ENCODE assay signal across 10 mouse cellular contexts in genomic region chr4:53715977-53716376, GRCm38 (mm10). TPM values are rescaled to one million over a fixed set of nuclear protein-coding genes. Genes with fewer than 3 reads are reported as not detected.
DNase-seq lines count a peak whose midpoint lies in the region; ATAC-seq and TF ChIP-seq lines count a peak whose summit lies in the region.
"Had no signal": no experiment of that assay in that cellular context is flagged by ENCODE, and none has a peak within 500 bp of the region (broad histone marks: within the 10 kb centered on the region; RNA-seq: fewer than 3 reads in every experiment).

No protein-coding gene starts in this region.

- peak; percentile 12 for DNase-seq in gastrocnemius, adult 18-20 months (ENCODE audit: low spot score)
- DNase-seq in gastrocnemius, postnatal 14 days = no peak
- DNase-seq in neural tube, embryonic 10.5 days (ENCODE audit: extremely low spot score, low spot score) = no peak
- peak; percentile 50 for DNase-seq in ZHBTc4 (ENCODE audit: low read depth, low spot score)
- no peak for DNase-seq in midbrain, embryonic 14.5 days
- DNase-seq: heart, postnatal 36 days had no signal

- no peak for ATAC-seq in neural tube, embryonic 15.5 days (ENCODE audit: low FRiP score)
- no peak for ATAC-seq in midbrain, embryonic 15.5 days (replicated peaks)
- no peak for ATAC-seq in midbrain, embryonic 14.5 days (ENCODE audit: low FRiP score, low TSS enrichment)

- no peak overlapping the region for H3K27ac ChIP-seq in neural tube, embryonic 15.5 days (replicated peaks)
- H3K27ac ChIP-seq in small intestine, adult 2 months (ENCODE audit: insufficient read depth, low read depth, low read length) = no peak overlapping the region
- H3K27ac ChIP-seq in midbrain, embryonic 15.5 days = no peak overlapping the region
- H3K27ac ChIP-seq in midbrain, embryonic 14.5 days (replicated peaks; ENCODE audit: low read depth, low read length) = no peak overlapping the region

- H3K9ac ChIP-seq in neural tube, embryonic 15.5 days (replicated peaks) = no peak overlapping the region
- no peak overlapping the region for H3K9ac ChIP-seq in midbrain, embryonic 15.5 days
- H3K9ac ChIP-seq in midbrain, embryonic 14.5 days (replicated peaks; ENCODE audit: low read length) = no peak overlapping the region

- intact Hi-C loops in gastrocnemius, postnatal 14 days (cut with DNase I; ENCODE audit: low total_unique reads) = no loop called here

- H3K4me1 ChIP-seq in neural tube, embryonic 15.5 days = peaks cover 15% of the 10 kb centered on the region
- H3K4me1 ChIP-seq in small intestine, adult 2 months (ENCODE audit: control insufficient read depth, insufficient read depth, insufficient read length, low read length) = no peaks in the 10 kb centered on the region
- H3K4me1 ChIP-seq in midbrain, embryonic 15.5 days = peaks cover 10% of the 10 kb centered on the region
- peaks cover 12% of the 10 kb centered on the region for H3K4me1 ChIP-seq in midbrain, embryonic 14.5 days (ENCODE audit: control insufficient read depth, insufficient read depth, low read length)

- H3K27me3 ChIP-seq in neural tube, embryonic 15.5 days (replicated peaks) = no peaks in the 10 kb centered on the region
- H3K27me3 ChIP-seq in small intestine, adult 2 months (ENCODE audit: control insufficient read depth, insufficient read depth, low read length) = no peaks in the 10 kb centered on the region
- no peaks in the 10 kb centered on the region for H3K27me3 ChIP-seq in midbrain, embryonic 15.5 days (replicated peaks)
- no peaks in the 10 kb centered on the region for H3K27me3 ChIP-seq in midbrain, embryonic 14.5 days (ENCODE audit: control insufficient read depth, insufficient read depth, low read length)
- H3K27me3 ChIP-seq: megakaryocyte, embryonic 14.5 days had no signal

- TF ChIP-seq POLR2A in small intestine, adult 2 months (IDR thresholded peaks at IDR 0.05; ENCODE audit: low read depth, low read length) = no peak

- H3K9me3 ChIP-seq in neural tube, embryonic 15.5 days (replicated peaks) = no peaks in the 10 kb centered on the region
- no peaks in the 10 kb centered on the region for H3K9me3 ChIP-seq in midbrain, embryonic 15.5 days
- H3K9me3 ChIP-seq in midbrain, embryonic 14.5 days (ENCODE audit: control insufficient read depth, low read length) = no peaks in the 10 kb centered on the region
- H3K9me3 ChIP-seq: megakaryocyte, embryonic 14.5 days had no signal

- H3K36me3 ChIP-seq in neural tube, embryonic 15.5 days = peaks cover 2% of the 10 kb centered on the region; the same call in 1 of the 2 replicates
- H3K36me3 ChIP-seq in small intestine, adult 2 months (ENCODE audit: control insufficient read depth, insufficient read depth, low read length) = peaks cover 1% of the 10 kb centered on the region; the same call in 1 of the 2 replicates
- 0 out of 2 replicates have a peak, but pooled peaks cover 4% of the 10 kb centered on the region for H3K36me3 ChIP-seq in midbrain, embryonic 15.5 days (replicated peaks)
- peaks cover 8% of the 10 kb centered on the region for H3K36me3 ChIP-seq in midbrain, embryonic 14.5 days (ENCODE audit: control insufficient read depth, insufficient read depth, low read length)

- H3K4me2 ChIP-seq in neural tube, embryonic 15.5 days = peak overlapping the region; percentile 70
- H3K4me2 ChIP-seq in midbrain, embryonic 15.5 days = no peak overlapping the region
- no peak overlapping the region for H3K4me2 ChIP-seq in midbrain, embryonic 14.5 days (ENCODE audit: low read length)

- peak; percentile 48; the same call in 1 of the 2 replicates for TF ChIP-seq CTCF in small intestine, adult 2 months (IDR thresholded peaks at IDR 0.05; ENCODE audit: extremely low read depth, insufficient read length, insufficient replicate concordance, low read depth, low read length)

- H3K4me3 ChIP-seq in neural tube, embryonic 15.5 days (replicated peaks) = no peak overlapping the region
- H3K4me3 ChIP-seq in small intestine, adult 2 months (ENCODE audit: low read depth, low read length) = no peak overlapping the region
- no peak overlapping the region for H3K4me3 ChIP-seq in midbrain, embryonic 15.5 days
- no peak overlapping the region for H3K4me3 ChIP-seq in midbrain, embryonic 14.5 days (replicated peaks; ENCODE audit: low read depth, low read length)
- H3K4me3 ChIP-seq: megakaryocyte, embryonic 14.5 days had no signal

RNA-seq across cellular contexts. Expression of gene Fktn, which starts 2.2 kb away (rescaled TPM):
- 1 to 10 TPM; 6.6 to 7.6 TPM for total RNA-seq in gastrocnemius, adult 18-20 months (2021)
- 1 to 10 TPM; 5.9 to 7.0 TPM for total RNA-seq in gastrocnemius, postnatal 14 days (2021)
- polyA plus RNA-seq in neural tube, embryonic 15.5 days (2015; fragmentation: Nextera tagmentation; extraction: Ambion mirVana) = 25.8 and 26.9 TPM in 2 replicates
- 0.61 and 0.96 TPM in 2 replicates for polyA plus RNA-seq in small intestine, adult 2 months (2012; rRNA removed)
- polyA plus RNA-seq in midbrain, embryonic 15.5 days (2015; fragmentation: Nextera tagmentation; extraction: Ambion mirVana) = 21.5 and 23.9 TPM in 2 replicates
- 20.1 and 22.9 TPM in 2 replicates for polyA plus RNA-seq in midbrain, embryonic 14.5 days (2014; fragmentation: Nextera tagmentation; extraction: Ambion mirVana)

Comparison
In these comparisons a context has a peak if more than half of its experiments do, and no peak if none do; other contexts are left out.
1. DNase-seq: peak in gastrocnemius, adult 18-20 months (single experiment) and ZHBTc4 (single experiment); none in gastrocnemius, postnatal 14 days (single experiment), neural tube, embryonic 10.5 days (single experiment) and midbrain, embryonic 14.5 days (single experiment).
2. RNA of gene Fktn, which starts 2.2 kb away (polyA plus RNA-seq): 25.8 to 26.9 TPM in neural tube, embryonic 15.5 days, 21.5 to 23.9 TPM in midbrain, embryonic 15.5 days and 20.1 to 22.9 TPM in midbrain, embryonic 14.5 days; 0.61 to 0.96 TPM in small intestine, adult 2 months; every median in the first group is over 10 times any median in the second.